Mouse (Mus musculus) heart, embryonic 16.5 days (tissue): ENCODE measurements around the gene Elavl4. TPM values are rescaled to one million over a fixed set of nuclear protein-coding genes. Genes with fewer than 3 reads are reported as not detected.

Source experiments
- ATAC-seq: fragments of 200-750 bp; cut with Nextera tagmentation; replicated peaks from 2 replicates; pipeline ENCODE4 v1.8.0; 2017; ENCODE audit warnings: moderate number of reproducible peaks; ENCODE audit not compliant: insufficient read depth, low FRiP score; ENCODE audit errors: extremely low read depth
- H3K27ac ChIP-seq: fragments of 300-500 bp; sonication (generic); 2 replicates; pipeline ENCODE4 v1.5.1; 2014; ENCODE audit warnings: mild to moderate bottlenecking, low read length, control low read depth, moderate library complexity
- H3K27me3 ChIP-seq: fragments of 300-500 bp; sonication (generic); 2 replicates; pipeline ENCODE4 v1.6.1; 2014; ENCODE audit warnings: low read length, mixed read lengths; ENCODE audit not compliant: control insufficient read depth, insufficient read depth
- H3K36me3 ChIP-seq: fragments of 300-500 bp; sonication (generic); 2 replicates; pipeline ENCODE4 v1.6.1; 2014; ENCODE audit not compliant: control insufficient read depth, insufficient read depth
- H3K4me1 ChIP-seq: fragments of 300-500 bp; sonication (generic); 2 replicates; pipeline ENCODE4 v1.6.1; 2014; ENCODE audit warnings: low read length, mixed read lengths; ENCODE audit not compliant: control insufficient read depth, insufficient read depth
- H3K4me2 ChIP-seq: fragments of 300-500 bp; sonication (generic); 2 replicates; pipeline ENCODE4 v1.6.1; 2014; ENCODE audit warnings: low read depth, mild to moderate bottlenecking, control low read depth, low read length
- H3K4me3 ChIP-seq: fragments of 300-500 bp; sonication (generic); 2 replicates; pipeline ENCODE4 v1.5.1; 2014; ENCODE audit warnings: mild to moderate bottlenecking, control low read depth, low read length
- H3K9ac ChIP-seq: fragments of 300-500 bp; sonication (generic); 2 replicates; pipeline ENCODE4 v1.6.1; 2014; ENCODE audit warnings: low read length, control low read depth
- H3K9me3 ChIP-seq: fragments of 300-500 bp; sonication (generic); replicated peaks from 2 replicates; pipeline ENCODE4 v1.6.1; 2016; ENCODE audit warnings: low read length; ENCODE audit not compliant: control insufficient read depth
- WGBS: fragments of 180-500 bp; shearing (Covaris S2); extraction: QIAGEN DNeasy Blood & Tissue Kit; methylation state at CpG from one replicate; pipeline ENCODE4 v1.1.7; 2014; 5-methylcytosine and 5-hydroxymethylcytosine counted together
- polyA plus RNA-seq: library from polyadenylated mRNA; unstranded; fragments of >200 nt; fragmentation: Nextera tagmentation; extraction: Ambion mirVana; gene quantifications from 2 replicates; pipeline ENCODE4 v1.2.1, GENCODE M21; 2015

The Elavl4 gene
- polyA plus RNA-seq, 1 experiment from 2014 or later, result 3.5 TPM

DNA sequence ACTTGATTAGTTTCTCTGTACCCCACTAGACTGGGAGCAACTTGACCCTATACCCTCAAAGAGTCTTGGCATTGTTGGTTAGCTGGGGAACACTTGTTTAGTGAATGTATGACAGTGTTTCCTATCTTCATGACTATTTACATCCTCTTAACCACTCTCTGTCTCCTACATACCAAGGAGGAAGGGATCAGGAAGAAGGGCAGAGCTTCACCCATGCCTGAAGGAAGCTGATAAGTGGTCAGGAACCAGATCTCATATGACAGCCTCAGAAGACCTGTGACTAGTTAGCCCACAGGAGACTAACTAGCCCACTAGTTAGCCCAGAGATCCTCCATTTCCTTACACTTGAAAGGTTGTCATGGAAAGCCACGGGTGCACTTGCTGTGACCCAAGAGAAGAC, 117.2 kb downstream of the Elavl4 start:
- Histone ChIP-seq H3K27ac (no peak overlapping the region), H3K4me2 (no peak overlapping the region), H3K27me3 (no peaks in the 10 kb centered on the region), H3K4me1 (peaks cover 9% of the 10 kb centered on the region), H3K36me3 (no peaks in the 10 kb centered on the region), H3K9ac (no peak overlapping the region), H3K4me3 (no peak overlapping the region), H3K9me3 (no peaks in the 10 kb centered on the region)
- WGBS, result 81% methylated on average over 1 of the region's 1 CpGs
- no peak for ATAC-seq

DNA sequence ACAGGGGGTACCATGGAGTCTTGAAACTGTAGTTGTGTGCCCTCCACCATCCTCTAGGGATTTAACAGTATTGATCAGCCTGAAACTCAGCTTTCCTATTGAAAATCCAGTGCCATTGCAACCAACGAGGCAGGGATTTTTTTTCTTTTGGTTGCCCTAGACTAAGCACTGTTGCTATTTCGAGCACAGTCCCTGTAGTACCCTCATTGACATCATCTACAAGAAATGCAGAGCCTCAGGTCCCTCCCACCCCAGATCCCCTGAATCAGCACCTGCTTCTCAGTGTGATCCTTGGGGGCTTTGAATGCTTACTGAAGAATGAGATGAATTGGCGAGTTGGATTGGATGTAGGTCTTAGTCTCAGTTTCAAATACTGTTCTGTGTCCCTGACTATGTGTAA, 119.4 kb downstream of the Elavl4 start:
- no peak overlapping the region for H3K9ac ChIP-seq
- H3K4me3 ChIP-seq, result no peak overlapping the region
- no peaks in the 10 kb centered on the region for H3K36me3 ChIP-seq
- H3K9me3 ChIP-seq, result no peaks in the 10 kb centered on the region
- H3K27ac ChIP-seq, result peak overlapping the region; percentile 30; the same call in 1 of the 2 replicates
- peaks cover 14% of the 10 kb centered on the region for H3K4me1 ChIP-seq
- 41% methylated on average over 3 of the region's 3 CpGs for WGBS
- no peaks in the 10 kb centered on the region for H3K27me3 ChIP-seq
- H3K4me2 ChIP-seq, result no peak overlapping the region
- ATAC-seq, result peak; percentile 66

DNA sequence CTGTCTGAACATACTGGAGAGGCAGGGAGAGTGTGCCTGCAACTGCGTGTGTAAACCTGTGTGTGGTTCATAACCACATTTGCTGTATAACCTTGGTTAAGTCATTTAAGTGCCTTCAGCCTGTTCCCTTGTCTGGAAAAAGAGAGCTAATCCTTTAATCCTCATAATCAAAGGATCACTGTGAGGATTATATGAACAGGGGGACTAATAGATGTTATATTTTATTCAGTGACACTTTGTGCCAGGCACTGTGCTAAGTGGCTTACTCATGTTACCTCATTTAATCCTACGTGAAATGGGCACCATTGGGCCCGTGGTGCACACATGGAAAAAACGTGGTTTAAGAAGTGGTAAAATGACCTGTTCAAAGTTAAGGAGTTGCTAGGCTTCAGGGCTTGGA, 119.9 kb downstream of the Elavl4 start:
- Histone ChIP-seq H3K27me3 (no peaks in the 10 kb centered on the region), H3K27ac (peak overlapping the region; percentile 30; the same call in 1 of the 2 replicates), H3K4me2 (no peak overlapping the region), H3K9ac (no peak overlapping the region), H3K4me1 (peaks cover 19% of the 10 kb centered on the region), H3K36me3 (no peaks in the 10 kb centered on the region), H3K9me3 (no peaks in the 10 kb centered on the region), H3K4me3 (no peak overlapping the region)
- 71% methylated on average over 4 of the region's 4 CpGs for WGBS
- ATAC-seq, result no peak

DNA sequence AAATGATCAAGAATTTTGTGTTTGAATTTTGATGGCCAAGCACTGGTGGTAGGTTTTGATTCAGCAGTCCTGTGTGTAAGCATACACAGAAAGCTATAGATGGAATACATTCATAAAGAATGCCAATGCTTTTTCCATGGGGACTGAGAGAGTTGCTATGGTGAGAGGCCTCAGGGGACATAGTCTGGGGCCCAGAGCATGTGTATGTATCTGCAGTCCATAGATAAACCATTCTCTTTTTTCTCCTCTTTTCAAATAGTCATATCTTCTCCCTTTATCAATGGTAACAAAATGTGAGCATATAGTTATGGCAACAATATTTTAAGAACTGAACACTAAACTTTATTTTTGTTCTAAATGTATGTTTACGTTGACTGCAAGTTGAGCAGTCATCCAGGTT, 122.1 kb downstream of the Elavl4 start:
- WGBS, result 89% methylated on average over 1 of the region's 1 CpGs
- no peak overlapping the region for H3K9ac ChIP-seq
- no peak overlapping the region for H3K4me2 ChIP-seq
- H3K4me1 ChIP-seq, result peaks cover 17% of the 10 kb centered on the region
- no peak for ATAC-seq
- no peaks in the 10 kb centered on the region for H3K36me3 ChIP-seq
- H3K4me3 ChIP-seq, result no peak overlapping the region
- no peak overlapping the region for H3K27ac ChIP-seq
- H3K9me3 ChIP-seq, result no peaks in the 10 kb centered on the region
- H3K27me3 ChIP-seq, result no peaks in the 10 kb centered on the region

DNA sequence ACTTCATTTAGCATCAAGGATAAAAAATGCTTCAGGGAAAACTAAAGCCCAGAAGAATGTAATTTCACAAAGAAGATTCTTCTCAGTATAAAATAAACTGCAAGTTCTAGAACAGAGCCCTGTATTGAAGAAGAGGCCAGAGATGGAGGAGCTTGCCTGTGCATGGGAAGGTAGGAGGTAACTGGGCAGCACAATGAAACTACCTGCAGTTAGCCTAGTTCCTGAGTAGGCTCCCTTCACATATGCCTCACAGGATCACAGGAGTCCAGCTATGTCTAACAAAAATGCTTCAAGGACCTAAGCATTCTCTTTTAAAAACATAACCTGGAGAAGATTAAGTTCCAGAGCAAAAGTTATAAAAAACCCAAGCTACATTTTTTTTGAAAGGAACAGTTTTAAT, 122.5 kb downstream of the Elavl4 start:
- ATAC-seq, result no peak
- Histone ChIP-seq H3K27ac (no peak overlapping the region), H3K4me2 (no peak overlapping the region), H3K4me1 (peaks cover 17% of the 10 kb centered on the region), H3K4me3 (no peak overlapping the region), H3K9ac (no peak overlapping the region), H3K27me3 (no peaks in the 10 kb centered on the region), H3K36me3 (no peaks in the 10 kb centered on the region), H3K9me3 (no peaks in the 10 kb centered on the region)

DNA sequence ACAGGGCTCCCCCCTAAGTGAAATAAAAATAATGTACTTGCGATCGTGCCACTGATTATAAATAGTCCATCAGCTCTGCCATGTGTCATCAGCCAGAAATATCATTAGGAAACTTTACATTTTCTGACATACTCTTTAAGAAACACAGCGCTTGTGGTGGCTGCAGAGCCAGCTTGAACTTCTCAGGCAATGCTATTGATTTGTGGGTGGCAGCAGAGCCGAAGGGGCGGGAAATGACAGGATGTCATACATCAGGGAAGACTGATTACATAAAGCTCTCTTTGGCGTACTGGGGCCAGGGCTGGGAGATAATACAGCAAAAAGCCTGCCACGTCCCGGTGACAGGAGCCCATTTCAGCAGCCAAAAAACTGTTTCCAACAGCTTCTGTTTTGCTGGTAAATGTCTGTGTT, 124.1 kb downstream of the Elavl4 start:
- no peaks in the 10 kb centered on the region for H3K36me3 ChIP-seq
- H3K27ac ChIP-seq, result no peak overlapping the region
- no peak for ATAC-seq
- H3K27me3 ChIP-seq, result no peaks in the 10 kb centered on the region
- no peak overlapping the region for H3K4me2 ChIP-seq
- no peak overlapping the region for H3K9ac ChIP-seq
- H3K9me3 ChIP-seq, result no peaks in the 10 kb centered on the region
- 32% methylated on average over 8 of the region's 8 CpGs for WGBS
- H3K4me3 ChIP-seq, result no peak overlapping the region
- peaks cover 20% of the 10 kb centered on the region for H3K4me1 ChIP-seq

DNA sequence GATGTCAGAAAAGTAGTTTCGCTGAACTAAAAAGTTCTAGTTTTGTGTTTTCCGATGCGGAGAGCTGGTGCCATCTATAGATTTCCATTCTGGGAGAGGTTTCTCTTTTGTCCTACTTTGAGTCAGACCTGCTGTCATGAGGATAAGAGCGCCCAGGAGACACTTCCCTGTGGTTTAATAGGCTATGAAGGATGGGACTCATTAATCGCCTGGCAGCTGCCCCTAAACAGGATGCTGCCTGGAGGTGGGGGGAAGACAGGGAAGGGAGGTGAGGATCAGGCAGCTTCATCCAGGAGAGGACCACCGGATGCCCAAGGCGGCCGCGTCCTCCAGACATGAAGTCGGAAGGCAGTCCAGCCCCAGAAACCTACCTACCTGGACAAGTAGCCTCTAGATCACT, 126.2 kb downstream of the Elavl4 start:
- Histone ChIP-seq H3K4me1 (peaks cover 18% of the 10 kb centered on the region), H3K9me3 (no peaks in the 10 kb centered on the region), H3K27ac (no peak overlapping the region), H3K9ac (no peak overlapping the region), H3K36me3 (no peaks in the 10 kb centered on the region), H3K4me3 (no peak overlapping the region), H3K4me2 (no peak overlapping the region), H3K27me3 (no peaks in the 10 kb centered on the region)
- no peak for ATAC-seq
- WGBS, result 81% methylated on average over 10 of the region's 10 CpGs

DNA sequence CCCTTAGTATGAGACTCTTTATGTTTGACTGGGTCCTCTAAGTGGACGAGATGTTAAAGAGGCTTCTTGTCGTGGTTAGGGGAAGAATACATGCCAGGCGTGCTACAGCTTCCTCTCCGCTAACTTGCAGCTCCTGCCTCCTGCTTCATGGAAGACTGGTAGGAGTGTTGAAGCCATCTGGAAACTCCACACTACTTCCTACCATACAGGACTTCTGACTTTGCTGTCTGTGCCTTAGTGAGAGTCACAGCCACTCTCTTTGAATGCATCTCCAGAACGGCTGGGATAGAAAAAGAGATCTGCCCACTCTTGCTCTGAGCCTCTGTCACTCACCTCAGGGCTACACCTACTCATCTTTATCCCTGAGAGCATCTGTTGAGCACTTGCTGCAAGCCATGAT, 132.9 kb downstream of the Elavl4 start:
- Histone ChIP-seq H3K4me2 (no peak overlapping the region), H3K27me3 (no peaks in the 10 kb centered on the region), H3K27ac (no peak overlapping the region), H3K4me1 (peaks cover 20% of the 10 kb centered on the region), H3K4me3 (no peak overlapping the region), H3K9me3 (no peaks in the 10 kb centered on the region), H3K36me3 (no peaks in the 10 kb centered on the region), H3K9ac (no peak overlapping the region)
- ATAC-seq, result no peak
- 76% methylated on average over 5 of the region's 5 CpGs for WGBS

DNA sequence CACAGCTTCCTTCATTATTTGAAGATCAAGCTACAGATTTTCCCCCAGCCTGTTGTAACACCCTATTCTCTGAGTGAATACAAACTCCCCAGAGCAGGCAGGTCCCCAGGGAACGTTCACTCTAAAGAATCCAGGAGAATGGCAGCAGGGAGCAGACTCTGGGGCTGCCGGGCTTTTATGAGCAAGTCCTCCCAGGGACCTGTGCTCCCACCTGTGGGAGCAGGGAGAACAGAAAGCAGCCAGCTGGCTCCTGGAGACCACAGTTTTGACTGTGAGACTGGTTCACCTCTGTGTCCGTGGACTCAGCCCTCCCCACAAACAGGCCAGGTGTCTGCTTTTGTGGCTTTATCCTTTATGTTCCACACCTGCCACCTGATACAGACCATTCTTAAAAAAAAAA, 134.2 kb downstream of the Elavl4 start:
- 49% methylated on average over 3 of the region's 3 CpGs for WGBS
- Histone ChIP-seq H3K36me3 (no peaks in the 10 kb centered on the region), H3K4me1 (peaks cover 17% of the 10 kb centered on the region), H3K9me3 (no peaks in the 10 kb centered on the region), H3K9ac (no peak overlapping the region), H3K4me3 (no peak overlapping the region), H3K27me3 (no peaks in the 10 kb centered on the region), H3K27ac (no peak overlapping the region), H3K4me2 (no peak overlapping the region)
- no peak for ATAC-seq

DNA sequence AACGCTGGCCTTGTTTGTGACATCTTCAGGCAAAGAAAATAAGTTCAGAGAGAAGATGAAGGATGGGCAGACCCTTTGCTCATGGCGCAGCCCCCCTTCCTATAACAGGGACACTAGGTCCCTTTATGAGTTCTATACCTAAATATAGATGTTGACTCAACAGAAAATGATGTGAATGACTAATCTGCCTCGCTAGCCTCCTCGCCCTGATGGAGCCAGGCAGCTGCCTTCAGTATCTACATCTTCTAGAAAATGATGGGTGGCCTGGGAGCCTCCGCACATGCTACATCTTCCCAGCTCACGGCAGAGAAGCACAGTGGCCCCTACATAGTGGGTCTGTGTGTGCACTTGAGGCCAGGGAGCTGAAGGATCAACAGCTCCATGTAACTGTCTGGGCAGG, 137.2 kb downstream of the Elavl4 start:
- peaks cover 13% of the 10 kb centered on the region for H3K4me1 ChIP-seq
- H3K27me3 ChIP-seq, result no peaks in the 10 kb centered on the region
- no peak overlapping the region for H3K4me2 ChIP-seq
- no peak overlapping the region for H3K27ac ChIP-seq
- no peak for ATAC-seq
- WGBS, result 57% methylated on average over 6 of the region's 6 CpGs
- no peaks in the 10 kb centered on the region for H3K36me3 ChIP-seq
- H3K9me3 ChIP-seq, result no peaks in the 10 kb centered on the region
- no peak overlapping the region for H3K4me3 ChIP-seq
- H3K9ac ChIP-seq, result no peak overlapping the region
